Mouse (Mus musculus) kidney, postnatal 4 days (tissue): Measurements from ENCODE around the gene Prmt7.

Experiments used
- DNase-seq, 2 experiments: peaks; one replicate each; pipeline ENCODE4 v3.0.0; 2021; ENCODE audit warnings: mixed read lengths in 2 of 2

Gene Prmt7

DNA sequence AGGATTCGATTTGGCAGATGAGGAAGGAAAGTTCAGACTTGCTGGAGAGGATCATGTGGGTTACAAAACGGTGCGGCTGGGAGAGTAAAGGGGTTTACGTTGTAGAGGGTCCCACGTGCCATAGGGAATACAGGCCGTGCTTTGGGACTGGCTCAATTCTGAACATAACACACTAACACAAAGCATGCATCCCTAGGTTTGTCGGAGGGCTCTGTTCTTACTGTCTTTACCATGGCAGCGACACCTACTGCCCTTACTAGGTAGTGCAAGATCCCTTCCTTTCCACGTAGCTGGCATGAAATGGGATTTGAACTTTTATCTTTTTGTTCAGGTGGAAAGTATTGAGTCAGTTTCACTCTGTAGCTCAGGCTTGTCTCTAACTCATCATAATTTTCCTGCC, 15.9 kb downstream of the Prmt7 start:
- DNase-seq, result peak; percentile 73 to 75

DNA sequence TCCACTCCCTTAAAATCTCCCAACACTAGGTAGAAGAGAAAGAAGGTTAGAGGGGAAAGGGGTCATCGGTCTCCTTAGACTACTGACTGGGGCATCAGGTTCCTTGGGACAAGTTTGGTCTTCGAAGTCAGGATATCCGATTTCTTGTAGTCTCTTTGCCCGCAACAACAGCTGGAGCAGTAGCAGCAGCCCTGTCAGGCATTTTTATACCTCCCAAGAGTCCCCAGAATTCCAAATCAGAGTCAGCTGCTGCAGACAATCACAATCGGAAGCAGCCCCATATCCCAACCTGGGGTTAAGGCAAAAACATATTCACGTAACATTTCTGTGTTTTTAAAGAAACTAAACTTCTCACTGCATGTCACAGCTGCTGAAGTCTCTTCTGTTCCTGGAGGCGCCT, 20.8 kb downstream of the Prmt7 start:
- DNase-seq, result peak in 1 of 2 experiments; percentile 19

DNA sequence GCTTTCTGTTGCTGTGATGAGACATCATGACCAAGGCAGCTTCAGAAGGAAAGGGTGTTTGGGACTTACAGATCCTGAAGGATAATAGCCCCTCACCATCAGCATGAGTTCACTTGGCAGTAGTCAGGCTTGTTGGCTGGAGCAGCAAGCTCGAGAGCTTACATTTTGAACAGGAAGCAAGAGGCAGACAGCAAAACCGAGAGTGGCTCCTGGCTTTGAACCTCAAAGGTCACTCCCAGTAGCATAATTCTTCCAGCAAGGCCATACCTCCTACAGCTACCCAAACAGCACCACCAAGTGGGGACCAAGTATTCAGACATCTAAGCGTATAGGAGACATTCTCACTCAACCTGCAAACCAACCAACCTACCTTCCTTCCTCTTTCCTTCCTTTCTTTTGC, 22.0 kb downstream of the Prmt7 start:
- DNase-seq, result no peak

DNA sequence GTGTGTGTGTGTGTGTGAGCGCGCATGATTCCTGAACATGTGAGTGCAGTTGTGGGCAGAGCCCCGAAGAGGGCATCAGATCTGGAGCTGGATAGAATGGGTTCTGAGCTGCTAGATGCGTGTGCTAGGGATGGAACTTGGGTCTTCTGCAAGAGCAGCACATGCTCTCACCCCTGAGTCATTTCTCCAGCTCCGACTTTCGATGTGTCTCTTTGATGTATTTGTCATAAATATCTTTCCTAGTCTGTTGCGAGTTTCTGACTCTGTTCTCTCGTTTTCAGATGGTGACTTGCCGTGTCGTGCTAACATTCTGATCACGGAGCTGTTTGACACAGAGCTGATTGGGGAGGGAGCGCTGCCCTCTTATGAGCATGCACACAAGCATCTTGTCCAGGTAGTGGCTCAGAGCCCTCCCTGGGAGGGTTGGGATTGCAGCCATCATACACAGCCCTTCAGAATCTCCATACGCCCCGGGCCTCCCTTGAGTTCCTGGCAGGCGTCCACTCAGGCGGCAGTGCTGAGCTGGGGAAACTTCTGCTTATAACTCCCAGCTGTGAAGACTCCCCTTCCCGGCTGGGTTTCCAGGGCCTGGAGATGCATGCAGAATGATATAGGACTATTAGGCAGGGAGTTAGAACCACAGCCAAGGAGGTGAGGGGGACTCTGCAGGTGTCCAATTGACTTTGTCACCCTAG, 24.0 kb downstream of the Prmt7 start:
- DNase-seq, result peak; percentile 66 to 74

DNA sequence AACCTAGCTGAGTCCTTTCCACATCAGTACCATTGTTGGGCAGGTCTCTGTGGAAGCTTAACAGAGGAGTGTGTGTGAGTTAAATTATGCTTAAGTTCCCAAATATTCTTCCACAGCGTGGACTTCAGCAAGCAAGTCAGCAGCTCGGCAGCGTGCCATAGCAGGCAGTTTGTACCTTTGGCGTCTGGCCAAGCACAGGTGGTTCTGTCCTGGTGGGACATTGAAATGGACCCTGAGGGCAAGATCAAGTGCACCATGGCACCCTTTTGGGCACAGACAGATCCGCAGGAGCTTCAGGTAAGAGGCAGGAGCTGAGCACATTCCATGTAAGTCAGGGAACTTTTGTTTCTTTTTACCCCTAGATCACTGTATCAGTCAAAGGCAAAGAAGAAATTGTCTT, 26.4 kb downstream of the Prmt7 start:
- DNase-seq, result peak; percentile 24 to 54

DNA sequence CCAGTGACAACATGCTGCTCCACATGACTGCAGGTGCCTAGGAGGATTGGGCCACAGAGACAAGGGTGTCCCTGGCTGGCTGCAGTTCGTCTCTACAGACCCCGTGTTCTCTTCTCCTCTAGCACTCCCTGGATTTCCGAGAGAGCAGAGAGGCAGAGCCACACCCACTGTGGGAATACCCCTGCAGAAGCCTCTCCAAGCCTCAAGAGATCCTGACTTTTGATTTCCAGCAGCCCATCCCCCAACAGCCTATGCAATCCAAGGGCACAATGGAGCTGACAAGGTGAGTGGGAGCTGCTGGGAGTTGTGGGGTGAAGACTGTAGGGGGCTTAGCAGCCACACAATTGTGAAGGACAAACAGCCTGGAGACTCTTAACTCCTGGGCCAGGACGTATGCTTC, 39.5 kb downstream of the Prmt7 start:
- no peak for DNase-seq

DNA sequence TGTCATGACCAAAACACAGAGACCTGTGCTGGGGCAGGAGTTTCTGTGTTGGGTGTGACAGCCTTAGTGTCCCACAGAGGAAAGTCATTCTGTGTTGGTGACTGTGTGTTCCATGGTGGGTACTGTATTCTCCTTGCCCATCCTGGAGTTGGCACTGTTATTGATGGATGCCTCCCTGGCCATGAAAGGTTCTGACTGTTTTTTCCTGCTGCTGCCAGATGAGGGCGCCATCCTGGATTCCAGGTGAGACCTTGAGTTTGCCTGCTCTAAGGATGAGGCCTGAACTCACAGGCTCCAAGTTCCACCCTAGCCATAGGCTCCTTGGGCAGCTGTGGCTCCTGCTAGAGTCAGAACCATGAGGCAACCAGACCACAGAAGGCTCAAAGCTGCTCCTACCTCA, 47.4 kb downstream of the Prmt7 start:
- peak; percentile 31 to 40 for DNase-seq

DNA sequence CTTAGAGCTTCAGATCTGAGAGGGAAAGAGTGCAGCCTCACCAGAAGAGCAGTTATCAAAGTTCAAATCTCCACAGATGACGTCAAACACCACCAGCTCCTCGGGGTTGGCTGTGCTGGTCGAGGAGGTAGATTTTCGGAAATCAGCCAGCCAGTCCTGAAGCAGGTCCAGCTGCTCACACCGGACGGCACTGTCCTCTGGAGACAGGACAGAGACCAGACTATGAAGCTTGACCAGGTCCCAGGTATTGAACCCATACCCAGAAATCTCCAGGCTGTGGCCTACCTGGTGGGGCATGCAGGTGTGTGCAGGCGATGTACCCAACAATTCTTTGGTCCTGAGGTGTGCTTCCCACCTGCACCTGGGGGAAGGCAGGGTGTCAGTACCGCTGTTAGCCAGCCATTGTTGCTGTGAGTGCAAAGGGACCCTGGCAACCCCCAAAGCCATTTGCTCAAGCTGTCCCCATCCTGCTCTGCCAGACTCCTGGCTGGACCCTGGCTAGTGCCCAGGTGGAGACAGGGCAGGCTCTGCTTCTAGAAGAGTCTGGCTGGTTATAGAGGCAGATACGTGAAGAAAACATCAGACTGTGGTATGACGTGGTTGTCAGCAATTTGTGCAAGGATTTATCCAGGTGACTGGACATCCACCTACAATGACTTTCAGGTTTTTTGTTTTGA, 49.0 kb downstream of the Prmt7 start:
- DNase-seq, result no peak

DNA sequence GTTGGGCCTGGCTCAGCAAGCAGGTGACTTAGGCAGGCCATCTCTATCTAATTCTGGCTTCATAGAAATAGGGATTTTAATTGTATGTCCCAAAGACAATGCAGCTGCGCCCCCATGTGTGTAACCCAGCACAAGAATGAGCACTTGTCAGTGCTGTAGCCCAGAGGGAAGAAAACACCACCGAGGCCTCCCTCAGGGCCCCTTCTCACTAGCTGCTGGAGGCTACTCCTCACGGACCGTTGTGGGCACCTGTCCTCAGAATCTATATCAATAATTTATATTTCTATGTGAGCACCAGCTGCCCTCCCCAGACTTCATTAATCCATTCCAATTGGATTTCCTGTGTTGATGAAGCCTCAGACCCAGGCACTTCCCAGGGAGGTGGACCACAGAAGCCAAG, 50.2 kb downstream of the Prmt7 start:
- DNase-seq, result no peak

DNA sequence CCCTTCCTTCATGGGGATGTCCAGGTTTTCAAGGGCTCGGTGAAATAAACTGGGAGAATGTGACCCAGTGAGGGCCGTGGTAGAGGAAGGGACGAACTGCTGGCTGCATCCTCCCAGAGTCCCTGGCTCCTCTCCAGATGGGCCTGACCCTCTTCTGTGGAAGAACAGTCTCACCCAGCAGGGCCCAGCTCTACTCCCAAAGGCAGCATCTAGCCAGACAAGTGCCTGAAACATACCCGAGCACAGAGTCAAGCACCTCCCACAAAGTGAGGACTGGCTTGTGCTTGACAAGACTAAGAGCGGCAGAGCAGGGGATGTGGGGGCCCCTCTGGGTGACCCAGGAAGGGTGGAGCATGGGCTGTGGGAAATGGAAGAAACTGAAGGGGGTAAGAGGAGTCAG, 51.6 kb downstream of the Prmt7 start:
- peak in 1 of 2 experiments; percentile 22 for DNase-seq

DNA sequence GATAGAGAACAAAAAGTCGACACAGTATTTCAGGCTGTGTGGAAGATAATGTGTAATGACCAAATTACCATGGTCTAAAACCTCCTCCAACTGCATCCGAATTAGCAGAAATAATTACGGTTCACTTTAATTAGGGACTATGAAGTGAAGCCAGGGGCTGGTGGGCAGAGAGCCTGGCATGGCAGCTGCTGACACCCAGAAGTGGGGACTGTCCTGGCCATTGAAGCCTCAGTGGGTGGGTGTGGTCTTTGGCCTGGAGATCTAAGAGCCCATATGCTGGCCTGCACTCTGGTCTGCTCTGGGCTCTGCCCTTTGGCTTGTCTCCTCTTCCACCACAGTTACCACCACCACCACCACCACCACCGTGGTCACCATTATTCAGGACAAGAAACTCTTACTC, 53.2 kb downstream of the Prmt7 start:
- DNase-seq, result no peak

DNA sequence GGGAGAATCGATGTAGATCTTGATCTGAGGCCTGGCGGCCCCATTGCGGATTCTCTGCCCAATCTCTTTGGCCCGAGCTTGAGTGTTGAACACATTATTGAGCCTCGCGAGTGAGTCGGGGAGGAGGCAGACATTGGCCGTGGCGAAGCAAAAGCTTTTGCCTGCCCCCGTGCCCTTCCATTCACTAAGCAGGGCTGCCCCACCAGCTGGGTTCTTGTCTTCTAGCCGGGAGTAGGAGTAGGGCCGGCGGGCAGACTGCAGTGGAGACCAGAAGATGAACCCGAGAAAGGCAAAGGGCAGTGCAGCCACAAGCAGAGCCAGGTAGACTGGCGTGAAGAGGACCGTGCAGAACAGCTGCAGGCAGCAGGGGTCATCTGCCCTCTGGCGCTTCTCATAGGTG, 54.7 kb downstream of the Prmt7 start:
- no peak for DNase-seq

DNA sequence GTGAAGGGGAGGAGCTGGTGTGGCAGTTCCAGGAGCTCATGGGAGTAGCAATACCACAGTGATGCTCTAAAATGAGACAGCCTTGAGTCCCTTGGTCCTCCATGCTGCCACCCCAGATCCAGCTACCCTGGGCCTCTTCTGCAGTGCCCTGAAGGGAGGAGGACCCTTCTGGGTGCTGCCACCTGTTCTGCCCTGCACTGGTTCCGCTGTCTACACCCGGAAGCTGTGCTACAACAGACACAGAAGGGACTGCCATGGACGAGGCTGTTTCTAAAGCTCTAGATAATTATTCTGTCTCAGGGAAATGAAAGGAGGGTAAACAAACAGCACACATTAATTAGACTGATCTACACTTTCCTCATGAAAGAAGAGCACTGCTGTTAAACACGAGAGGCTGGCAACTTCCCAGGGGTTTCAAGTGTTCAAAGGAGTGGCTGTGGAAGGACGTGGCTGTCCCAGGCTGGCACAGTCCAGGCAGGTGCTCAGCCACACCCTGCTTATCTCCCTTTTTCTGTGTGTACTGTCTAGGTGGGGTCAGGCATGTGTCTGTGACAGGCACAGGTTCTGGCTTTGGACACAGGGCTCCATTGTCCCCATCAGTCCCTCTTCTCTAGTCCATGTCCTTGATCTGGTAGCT, 58.1 kb downstream of the Prmt7 start:
- DNase-seq, result no peak

DNA sequence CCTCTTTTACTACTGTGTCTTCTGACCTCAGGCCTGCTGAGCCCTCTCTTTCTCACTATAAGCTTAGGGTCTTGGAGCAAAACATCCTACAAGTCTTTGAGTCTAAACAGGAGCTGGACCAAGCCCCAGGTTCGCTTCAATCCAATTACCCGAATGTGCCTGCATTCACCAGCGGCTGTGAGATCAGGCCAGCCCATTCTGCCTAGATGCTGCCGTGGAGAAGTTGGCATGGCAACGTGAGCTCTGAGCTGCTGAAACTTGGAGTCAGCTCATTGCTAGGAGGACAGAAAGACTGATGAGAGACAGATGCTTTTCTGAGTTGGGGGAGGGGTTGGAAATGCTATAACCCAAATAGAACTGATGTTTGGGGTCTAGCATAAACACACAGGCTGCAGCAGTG, 60.1 kb downstream of the Prmt7 start:
- no peak for DNase-seq

DNA sequence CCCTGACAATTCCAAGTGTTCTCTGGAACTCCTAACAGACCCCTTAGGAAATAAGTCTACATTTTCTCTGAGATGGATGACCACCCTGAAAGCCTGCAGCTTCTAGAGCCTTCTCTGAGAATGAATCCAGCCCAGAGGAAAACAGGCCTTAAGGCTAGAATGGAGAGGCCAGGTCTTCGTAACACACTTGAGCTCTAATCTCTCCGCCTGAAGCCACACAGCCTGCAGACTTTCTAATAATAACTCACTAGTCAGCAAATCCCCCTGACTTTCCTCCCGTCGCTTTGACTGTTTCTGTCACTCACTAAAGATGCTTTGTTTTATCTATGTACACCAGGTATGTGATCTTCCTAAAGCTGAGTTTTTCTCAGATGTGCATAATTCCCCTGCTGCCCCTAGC, 60.6 kb downstream of the Prmt7 start:
- no peak for DNase-seq

DNA sequence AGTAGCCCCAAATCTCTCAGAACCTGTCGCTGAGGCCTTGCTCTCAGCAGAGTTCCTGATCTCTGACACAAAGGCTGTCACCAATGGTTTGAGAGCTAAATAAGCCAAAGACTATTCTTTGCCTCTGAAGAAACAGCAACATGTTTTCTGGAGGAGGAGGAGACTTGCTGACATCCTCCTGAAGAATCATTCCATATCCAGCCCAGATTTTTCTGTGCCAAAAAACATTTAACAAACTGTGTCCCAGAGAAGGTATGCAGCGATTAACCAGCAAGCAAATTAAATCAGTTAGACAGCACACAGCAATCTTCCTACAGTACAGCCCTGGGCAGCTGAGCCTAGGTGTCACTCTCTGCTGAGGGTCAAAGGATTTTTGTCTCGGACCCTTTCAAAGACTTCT, 62.7 kb downstream of the Prmt7 start:
- no peak for DNase-seq

DNA sequence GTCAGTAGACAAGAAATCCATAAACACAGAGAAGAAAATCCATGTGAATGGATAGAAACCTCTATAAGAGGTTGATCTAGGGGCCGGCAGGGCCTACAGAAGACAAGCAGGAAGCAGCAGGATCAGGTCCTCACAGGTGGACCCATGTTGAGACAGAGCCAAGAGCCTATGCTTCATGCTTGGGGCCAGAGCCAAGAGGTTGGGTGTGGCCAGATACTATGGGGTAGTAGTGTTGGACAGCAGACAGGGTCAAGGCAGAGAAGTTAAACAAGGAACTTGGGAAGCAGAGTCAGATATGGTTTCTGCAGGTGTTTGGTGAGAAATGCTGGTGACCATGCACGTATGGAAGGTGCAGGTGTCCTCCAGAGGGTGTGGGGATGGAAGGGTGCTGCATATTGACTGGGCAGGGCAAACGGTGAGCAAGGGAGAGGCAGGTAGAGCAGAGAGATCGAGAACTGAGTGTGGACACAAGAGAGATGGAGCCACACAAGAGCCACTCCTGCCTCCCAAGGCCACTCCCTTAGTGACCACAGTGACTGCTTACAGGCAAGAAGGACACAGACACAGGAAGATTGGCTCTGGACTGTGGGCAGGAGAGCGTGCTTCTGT, 66.1 kb downstream of the Prmt7 start:
- no peak for DNase-seq

DNA sequence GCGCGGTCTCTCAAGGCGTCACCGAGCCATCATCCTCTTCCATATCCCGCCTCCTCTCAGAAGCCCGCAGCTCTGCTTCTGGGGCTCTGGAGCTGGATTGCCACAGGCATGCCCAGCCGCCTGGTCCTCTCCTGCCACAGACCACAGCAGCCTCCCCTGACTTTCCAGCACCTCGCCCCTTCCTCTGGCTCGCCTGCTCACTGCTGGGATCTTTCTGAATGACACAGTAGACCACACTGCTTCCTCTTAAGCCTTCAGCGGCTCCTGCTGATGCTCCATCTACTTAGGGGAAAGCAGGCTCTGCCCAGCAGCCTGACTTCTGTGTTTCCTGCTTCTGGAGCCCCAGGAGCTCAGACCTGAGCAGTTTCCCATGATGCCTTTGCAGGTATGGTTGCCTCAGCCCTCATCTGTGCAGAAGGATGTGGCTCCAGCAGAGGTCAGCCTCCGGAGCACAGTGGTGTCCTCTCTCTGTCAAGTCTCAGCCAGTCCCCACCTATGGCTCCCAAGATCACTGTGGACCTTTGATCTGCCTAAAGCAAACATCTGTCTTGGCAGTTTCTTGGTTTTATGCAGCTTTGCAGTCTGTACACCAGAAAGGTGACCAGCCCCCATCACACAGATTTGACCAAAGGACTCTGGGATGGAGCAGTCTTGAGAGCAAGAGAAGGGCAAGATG, 67.8 kb downstream of the Prmt7 start:
- no peak for DNase-seq

DNA sequence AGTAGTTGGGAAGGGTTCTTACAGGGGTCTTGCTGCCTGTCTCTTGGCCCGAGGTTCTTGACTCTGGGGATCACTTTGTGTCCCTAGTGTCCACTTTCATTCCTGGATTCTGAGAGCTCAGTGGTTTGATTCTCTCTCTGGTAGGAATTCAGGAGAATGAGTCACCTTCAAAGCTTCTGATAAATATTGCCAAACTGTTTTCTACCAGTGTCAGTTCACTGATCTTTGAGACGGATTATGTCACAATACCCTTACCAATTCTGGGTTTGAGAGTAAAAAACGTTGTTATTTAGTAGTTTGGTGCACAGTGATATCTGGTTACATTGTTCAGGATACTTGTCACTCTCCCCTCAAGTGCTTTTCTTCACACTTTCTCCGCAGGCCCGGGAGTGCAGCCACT, 69.4 kb downstream of the Prmt7 start:
- no peak for DNase-seq

DNA sequence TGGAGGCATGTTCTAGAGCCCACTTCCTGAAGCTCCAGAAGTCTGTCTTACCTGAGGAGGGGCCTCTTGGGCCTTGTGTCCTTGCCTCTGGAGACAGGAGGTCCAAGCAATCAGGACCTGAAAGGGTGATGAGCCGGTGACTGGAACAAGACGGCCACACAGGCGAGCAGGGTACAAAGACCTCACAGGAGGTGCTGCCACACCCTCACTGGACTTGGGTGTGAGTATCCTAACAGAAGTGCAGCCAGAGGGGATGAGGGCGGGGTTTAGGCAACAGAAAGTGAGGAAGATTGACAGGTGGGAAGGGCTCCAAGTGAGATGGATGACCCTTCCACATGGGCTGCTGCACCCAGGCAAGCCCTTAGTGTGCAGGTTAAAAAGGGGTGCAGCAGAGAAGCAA, 70.1 kb downstream of the Prmt7 start:
- DNase-seq, result no peak

DNA sequence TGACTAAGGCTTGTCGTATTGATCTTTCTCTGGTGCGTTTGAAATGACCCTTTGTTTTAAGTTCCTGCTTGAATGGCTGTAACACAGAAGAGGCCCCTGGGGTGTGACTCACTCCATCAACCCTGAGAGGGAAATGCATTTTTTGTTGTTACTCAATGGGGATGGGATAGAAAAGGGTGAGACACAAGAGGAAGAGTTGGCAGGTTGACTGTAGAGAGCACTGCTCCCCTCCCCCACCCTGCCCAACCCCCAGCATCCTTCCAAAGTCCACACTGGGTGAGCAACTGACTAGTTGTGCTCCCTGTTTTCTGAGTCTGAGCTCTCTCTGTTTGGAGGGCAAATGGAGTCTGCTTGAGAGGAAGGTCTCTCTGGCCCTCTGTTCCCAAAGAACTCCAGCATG, 76.7 kb downstream of the Prmt7 start:
- DNase-seq, result no peak

DNA sequence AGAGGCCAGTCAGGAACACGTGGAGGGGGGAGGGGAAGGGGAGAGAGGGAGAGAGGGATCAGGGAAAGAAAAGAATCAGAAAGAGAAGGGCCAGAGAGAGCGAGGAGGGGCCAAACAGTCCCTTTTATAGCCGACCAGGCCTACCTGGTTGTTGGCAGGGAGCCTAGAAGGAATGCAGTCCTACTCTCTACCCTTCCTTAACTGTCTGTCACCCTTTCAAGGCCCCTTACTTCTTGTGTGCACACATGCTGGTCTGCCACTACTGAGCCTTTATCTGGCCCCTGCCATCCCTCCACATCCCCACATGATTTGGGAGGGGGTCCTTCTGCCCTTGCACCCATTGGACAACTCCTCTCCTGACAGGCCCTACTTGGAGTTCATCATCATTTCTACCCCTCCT, 78.0 kb downstream of the Prmt7 start:
- DNase-seq, result no peak

DNA sequence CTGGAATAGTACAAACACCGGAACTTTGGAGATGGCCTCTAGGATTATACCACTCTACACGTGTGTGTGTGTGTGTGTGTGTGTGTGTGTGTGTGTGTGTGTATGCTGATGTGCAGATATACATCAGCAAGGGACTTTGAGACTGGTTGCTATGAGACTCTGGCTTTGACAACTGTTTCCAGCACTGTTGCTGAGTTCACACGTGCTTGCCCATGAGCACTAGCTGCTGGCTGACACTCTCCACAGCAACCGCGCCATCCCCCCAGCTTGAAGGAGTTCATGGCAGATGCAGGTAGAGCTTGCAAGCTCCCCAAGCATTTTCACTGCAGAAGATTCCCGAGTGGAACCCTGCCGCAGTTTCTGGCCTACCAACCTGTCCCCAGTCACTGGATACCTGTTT, 78.7 kb downstream of the Prmt7 start:
- DNase-seq, result no peak
